Mouse (Mus musculus): ENCODE measurements at regions not wholly inside any gene's neighbourhood (a gene's known extent, or its start where the extent isn't known, plus 50 kb on each side); places are given as distances from the start of the nearest gene placed in this dataset.
"Not testable (repeated sequence)": the region's sequence is repeated elsewhere in the genome, so short reads cannot be mapped to it uniquely, and the experiment has no call there.

GRCm38 (mm10) chr15:38129330-38129729 lies 704.0 kb downstream of the 4930447A16Rik start:
- Histone ChIP-seq H3K4me2 (no peak overlapping the region), H3K9me3 (ENCODE audit: control insufficient read depth, low read length) (no peaks in the 10 kb centered on the region), H3K36me3 (ENCODE audit: control insufficient read depth, insufficient read depth, low read length) (no peaks in the 10 kb centered on the region), H3K27me3 (replicated peaks; ENCODE audit: control insufficient read depth, insufficient read depth, low read length) (no peaks in the 10 kb centered on the region), H3K4me3 (ENCODE audit: low read depth, low read length) (no peak overlapping the region), H3K9ac (ENCODE audit: low read depth, low read length) (no peak overlapping the region), H3K4me1 (replicated peaks; ENCODE audit: control insufficient read depth, insufficient read depth, low read length) (no peaks in the 10 kb centered on the region), H3K27ac (ENCODE audit: low read depth, low read length) (no peak overlapping the region)
- WGBS: 85% methylated on average over 7 of the region's 7 CpGs
- ATAC-seq (replicated peaks; ENCODE audit: low FRiP score) (no peak), DNase-seq (ENCODE audit: low spot score) (no peak)

- Histone ChIP-seq H3K36me3 (ENCODE audit: control insufficient read depth, insufficient read depth, low read length) (no peaks in the 10 kb centered on the region), H3K27ac (ENCODE audit: low read depth, low read length) (no peak overlapping the region), H3K4me3 (ENCODE audit: low read depth, low read length) (no peak overlapping the region), H3K9me3 (ENCODE audit: control insufficient read depth, low read length) (no peaks in the 10 kb centered on the region), H3K27me3 (replicated peaks; ENCODE audit: control insufficient read depth, insufficient read depth, low read length) (no peaks in the 10 kb centered on the region), H3K9ac (ENCODE audit: low read depth, low read length) (no peak overlapping the region), H3K4me1 (replicated peaks; ENCODE audit: control insufficient read depth, insufficient read depth, low read length) (no peaks in the 10 kb centered on the region), H3K4me2 (no peak overlapping the region)
- WGBS: 68% methylated on average over 8 of the region's 8 CpGs
- DNase-seq (ENCODE audit: low spot score) (no peak), ATAC-seq (replicated peaks; ENCODE audit: low FRiP score) (no peak)
These were observed 704.7 kb downstream of the 4930447A16Rik start for GRCm38 (mm10) chr15:38129861-38130631.

GRCm38 (mm10) chr15:38130632-38131028 lies 705.3 kb downstream of the 4930447A16Rik start:
- no peak overlapping the region for H3K4me3 ChIP-seq (ENCODE audit: low read depth, low read length)
- ATAC-seq (replicated peaks; ENCODE audit: low FRiP score): peak; percentile 73; the same call in 1 of the 2 replicates
- H3K36me3 ChIP-seq (ENCODE audit: control insufficient read depth, insufficient read depth, low read length): no peaks in the 10 kb centered on the region
- H3K27me3 ChIP-seq (replicated peaks; ENCODE audit: control insufficient read depth, insufficient read depth, low read length): no peaks in the 10 kb centered on the region
- H3K9me3 ChIP-seq (ENCODE audit: control insufficient read depth, low read length): no peaks in the 10 kb centered on the region
- no peaks in the 10 kb centered on the region for H3K4me1 ChIP-seq (replicated peaks; ENCODE audit: control insufficient read depth, insufficient read depth, low read length)
- H3K4me2 ChIP-seq: no peak overlapping the region
- no peak overlapping the region for H3K27ac ChIP-seq (ENCODE audit: low read depth, low read length)
- no peak for DNase-seq (ENCODE audit: low spot score)
- no peak overlapping the region for H3K9ac ChIP-seq (ENCODE audit: low read depth, low read length)
- 82% methylated on average over 2 of the region's 2 CpGs for WGBS

- DNase-seq (ENCODE audit: low spot score): no peak
- no peak overlapping the region for H3K9ac ChIP-seq (ENCODE audit: low read depth, low read length)
- H3K4me2 ChIP-seq: no peak overlapping the region
- H3K4me3 ChIP-seq (ENCODE audit: low read depth, low read length): no peak overlapping the region
- ATAC-seq (replicated peaks; ENCODE audit: low FRiP score): no peak
- no peaks in the 10 kb centered on the region for H3K9me3 ChIP-seq (ENCODE audit: control insufficient read depth, low read length)
- no peak overlapping the region for H3K27ac ChIP-seq (ENCODE audit: low read depth, low read length)
- no peaks in the 10 kb centered on the region for H3K36me3 ChIP-seq (ENCODE audit: control insufficient read depth, insufficient read depth, low read length)
- WGBS: 71% methylated on average over 1 of the region's 1 CpGs
- no peaks in the 10 kb centered on the region for H3K4me1 ChIP-seq (replicated peaks; ENCODE audit: control insufficient read depth, insufficient read depth, low read length)
- H3K27me3 ChIP-seq (replicated peaks; ENCODE audit: control insufficient read depth, insufficient read depth, low read length): no peaks in the 10 kb centered on the region
These were observed 714.3 kb downstream of the 4930447A16Rik start for GRCm38 (mm10) chr15:38139639-38140038.

- WGBS: 46% methylated on average over 2 of the region's 2 CpGs
- ATAC-seq (replicated peaks; ENCODE audit: low FRiP score) (peak; percentile 74), DNase-seq (ENCODE audit: low spot score) (no peak)
- Histone ChIP-seq H3K9me3 (ENCODE audit: control insufficient read depth, low read length) (no peaks in the 10 kb centered on the region), H3K36me3 (ENCODE audit: control insufficient read depth, insufficient read depth, low read length) (no peaks in the 10 kb centered on the region), H3K4me2 (no peak overlapping the region), H3K4me1 (replicated peaks; ENCODE audit: control insufficient read depth, insufficient read depth, low read length) (no peaks in the 10 kb centered on the region), H3K27ac (ENCODE audit: low read depth, low read length) (no peak overlapping the region), H3K4me3 (ENCODE audit: low read depth, low read length) (no peak overlapping the region), H3K27me3 (replicated peaks; ENCODE audit: control insufficient read depth, insufficient read depth, low read length) (no peaks in the 10 kb centered on the region), H3K9ac (ENCODE audit: low read depth, low read length) (no peak overlapping the region)
These were observed 718.1 kb downstream of the 4930447A16Rik start for GRCm38 (mm10) chr15:38143495-38143894.

- H3K4me3 ChIP-seq (ENCODE audit: low read depth, low read length): no peak overlapping the region
- no peaks in the 10 kb centered on the region for H3K4me1 ChIP-seq (replicated peaks; ENCODE audit: control insufficient read depth, insufficient read depth, low read length)
- no peak for DNase-seq (ENCODE audit: low spot score)
- no peaks in the 10 kb centered on the region for H3K36me3 ChIP-seq (ENCODE audit: control insufficient read depth, insufficient read depth, low read length)
- ATAC-seq (replicated peaks; ENCODE audit: low FRiP score): no peak
- 70% methylated on average over 4 of the region's 4 CpGs for WGBS
- no peaks in the 10 kb centered on the region for H3K27me3 ChIP-seq (replicated peaks; ENCODE audit: control insufficient read depth, insufficient read depth, low read length)
- no peak overlapping the region for H3K27ac ChIP-seq (ENCODE audit: low read depth, low read length)
- H3K4me2 ChIP-seq: no peak overlapping the region
- no peaks in the 10 kb centered on the region for H3K9me3 ChIP-seq (ENCODE audit: control insufficient read depth, low read length)
- no peak overlapping the region for H3K9ac ChIP-seq (ENCODE audit: low read depth, low read length)
These were observed 726.3 kb downstream of the 4930447A16Rik start for GRCm38 (mm10) chr15:38151654-38152053.

GRCm38 (mm10) chr15:38153821-38154220 lies 728.5 kb downstream of the 4930447A16Rik start:
- not testable (repeated sequence) for H3K4me1 ChIP-seq (replicated peaks; ENCODE audit: control insufficient read depth, insufficient read depth, low read length); ATAC-seq (replicated peaks; ENCODE audit: low FRiP score); H3K4me2 ChIP-seq; H3K4me3 ChIP-seq (ENCODE audit: low read depth, low read length); H3K9ac ChIP-seq (ENCODE audit: low read depth, low read length); H3K36me3 ChIP-seq (ENCODE audit: control insufficient read depth, insufficient read depth, low read length); H3K27me3 ChIP-seq (replicated peaks; ENCODE audit: control insufficient read depth, insufficient read depth, low read length); DNase-seq (ENCODE audit: low spot score); H3K9me3 ChIP-seq (ENCODE audit: control insufficient read depth, low read length); H3K27ac ChIP-seq (ENCODE audit: low read depth, low read length)

- ATAC-seq (replicated peaks; ENCODE audit: low FRiP score) (no peak), DNase-seq (ENCODE audit: low spot score) (no peak)
- no peak overlapping the region for H3K9ac ChIP-seq (ENCODE audit: low read depth, low read length)
- 86% methylated on average over 2 of the region's 2 CpGs for WGBS
- no peak overlapping the region for H3K4me3 ChIP-seq (ENCODE audit: low read depth, low read length)
- H3K4me2 ChIP-seq: no peak overlapping the region
- no peaks in the 10 kb centered on the region for H3K9me3 ChIP-seq (ENCODE audit: control insufficient read depth, low read length)
- no peaks in the 10 kb centered on the region; the same call in 1 of the 2 replicates for H3K27me3 ChIP-seq (replicated peaks; ENCODE audit: control insufficient read depth, insufficient read depth, low read length)
- no peaks in the 10 kb centered on the region for H3K36me3 ChIP-seq (ENCODE audit: control insufficient read depth, insufficient read depth, low read length)
- H3K27ac ChIP-seq (ENCODE audit: low read depth, low read length): no peak overlapping the region
- no peaks in the 10 kb centered on the region for H3K4me1 ChIP-seq (replicated peaks; ENCODE audit: control insufficient read depth, insufficient read depth, low read length)
These were observed 733.8 kb downstream of the 4930447A16Rik start for GRCm38 (mm10) chr15:38159161-38159560.

GRCm38 (mm10) chr15:38163721-38164120 lies 738.4 kb downstream of the 4930447A16Rik start:
- ATAC-seq (replicated peaks; ENCODE audit: low FRiP score) (no peak), DNase-seq (ENCODE audit: low spot score) (no peak)
- no peak overlapping the region for H3K4me2 ChIP-seq
- 51% methylated on average over 6 of the region's 6 CpGs for WGBS
- H3K27me3 ChIP-seq (replicated peaks; ENCODE audit: control insufficient read depth, insufficient read depth, low read length): no peaks in the 10 kb centered on the region; the same call in 1 of the 2 replicates
- no peak overlapping the region for H3K9ac ChIP-seq (ENCODE audit: low read depth, low read length)
- no peaks in the 10 kb centered on the region for H3K9me3 ChIP-seq (ENCODE audit: control insufficient read depth, low read length)
- no peaks in the 10 kb centered on the region for H3K36me3 ChIP-seq (ENCODE audit: control insufficient read depth, insufficient read depth, low read length)
- H3K4me1 ChIP-seq (replicated peaks; ENCODE audit: control insufficient read depth, insufficient read depth, low read length): no peaks in the 10 kb centered on the region
- no peak overlapping the region for H3K27ac ChIP-seq (ENCODE audit: low read depth, low read length)
- H3K4me3 ChIP-seq (ENCODE audit: low read depth, low read length): no peak overlapping the region

Data from liver, embryonic 11.5 days (tissue).